Mouse (Mus musculus) testis, adult 2 months (tissue): ENCODE measurements around the gene Sspo. TPM values are rescaled to one million over a fixed set of nuclear protein-coding genes. Genes with fewer than 3 reads are reported as not detected.
A peak's percentile ranks its signal among the peaks of the same experiment; 100 is the strongest.
"Not testable (repeated sequence)": the region's sequence is repeated elsewhere in the genome, so short reads cannot be mapped to it uniquely, and the experiment has no call there.

Source experiments
- H3K27ac ChIP-seq: fragments of 200-500 bp; 2 replicates; pipeline ENCODE4 v1.5.1; 2012; ENCODE audit warnings: low read depth, low read length; ENCODE audit not compliant: control insufficient read depth, insufficient read depth
- H3K27me3 ChIP-seq: fragments of 200-500 bp; 2 replicates; pipeline ENCODE4 v1.6.1; 2012; ENCODE audit warnings: mild to moderate bottlenecking, low read length, moderate library complexity; ENCODE audit not compliant: control insufficient read depth, insufficient read depth
- H3K36me3 ChIP-seq: fragments of 200-500 bp; 2 replicates; pipeline ENCODE4 v1.6.1; 2012; ENCODE audit warnings: mild to moderate bottlenecking, low read length; ENCODE audit not compliant: control insufficient read depth, insufficient read depth
- H3K4me1 ChIP-seq: fragments of 200-500 bp; 2 replicates; pipeline ENCODE4 v1.6.1; 2012; ENCODE audit warnings: low read length; ENCODE audit not compliant: control insufficient read depth, insufficient read depth
- H3K4me3 ChIP-seq: fragments of 200-500 bp; 2 replicates; pipeline ENCODE4 v1.5.1; 2012; ENCODE audit warnings: low read depth, mild to moderate bottlenecking, low read length, moderate library complexity, mixed read lengths; ENCODE audit not compliant: control insufficient read depth
- CTCF ChIP-seq: fragments of 200-500 bp; IDR thresholded peaks from 2 replicates; pipeline ENCODE4 v1.5.1; 2012; ENCODE audit warnings: low read depth, mild to moderate bottlenecking, inconsistent platforms, low read length, moderate library complexity; ENCODE audit not compliant: control insufficient read depth, insufficient read depth, insufficient replicate concordance
- POLR2A ChIP-seq: fragments of 200-500 bp; IDR thresholded peaks from 2 replicates; pipeline ENCODE4 v1.6.1; 2012; ENCODE audit warnings: low read depth, mild to moderate bottlenecking, inconsistent platforms, low read length, moderate library complexity; ENCODE audit not compliant: control insufficient read depth
- polyA plus RNA-seq: library from polyadenylated mRNA; depleted of rRNA; stranded (reverse); fragments of >200 nt; gene quantifications from 2 replicates; pipeline ENCODE4 v1.2.3, GENCODE M21; 2012

Gene Sspo
- polyA plus RNA-seq, 1 experiment = 2.1 TPM

DNA sequence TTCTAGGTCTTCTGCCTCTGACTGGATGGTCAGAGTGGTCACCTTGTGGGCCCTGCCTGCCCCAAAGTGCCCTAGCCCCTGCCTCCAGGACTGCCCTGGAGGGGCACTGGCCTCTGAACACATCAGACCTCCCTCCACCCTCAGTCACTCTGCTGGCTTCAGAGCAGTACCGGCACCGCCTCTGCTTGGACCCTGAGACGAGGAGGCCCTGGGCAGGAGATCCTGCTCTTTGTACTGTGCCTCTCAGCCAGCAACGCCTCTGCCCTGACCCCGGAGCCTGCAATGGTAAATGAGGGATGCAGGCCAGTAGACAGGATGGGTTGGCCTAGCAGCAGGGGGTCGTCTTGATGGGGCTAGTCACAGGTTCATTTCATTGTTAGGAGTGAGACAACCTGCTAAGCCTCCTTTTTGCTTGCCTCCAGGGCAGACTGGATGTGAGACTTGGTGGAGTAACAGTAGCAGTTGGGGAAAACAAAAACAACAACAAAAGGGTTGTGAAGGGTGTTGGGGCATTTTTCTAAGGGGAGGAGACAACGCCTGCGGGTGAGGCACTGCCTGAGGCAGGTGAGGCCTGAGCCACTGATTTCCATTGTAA, 45.2 kb downstream of the Sspo start:
- Histone ChIP-seq H3K4me3 (no peak overlapping the region), H3K27ac (no peak overlapping the region), H3K27me3 (no peaks in the 10 kb centered on the region), H3K4me1 (peaks cover under 1% of the 10 kb centered on the region; the same call in 1 of the 2 replicates), H3K36me3 (no peaks in the 10 kb centered on the region)
- TF ChIP-seq CTCF = no peak
- no peak for TF ChIP-seq POLR2A

DNA sequence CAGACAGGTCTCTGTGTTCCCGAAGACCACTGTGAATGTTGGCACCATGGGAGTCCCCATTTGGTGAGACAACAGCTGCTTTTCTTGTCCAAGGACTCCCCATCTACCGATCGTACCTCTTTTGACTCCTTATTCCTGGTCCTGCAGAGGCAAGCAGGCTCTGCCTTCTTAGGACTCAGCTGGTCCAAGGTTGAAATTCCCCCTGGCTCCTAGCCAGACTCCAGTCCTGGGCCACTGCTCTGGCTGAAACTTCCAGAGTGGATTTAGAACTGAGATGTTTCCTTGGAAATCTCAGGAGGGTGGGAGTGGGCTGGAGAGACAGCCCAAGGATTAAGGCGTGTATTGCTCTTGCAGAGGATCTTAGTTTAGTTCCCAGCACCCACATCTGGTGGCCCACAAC, 49.5 kb downstream of the Sspo start:
- Histone ChIP-seq H3K27me3 (no peaks in the 10 kb centered on the region), H3K4me1 (no peaks in the 10 kb centered on the region; the same call in 1 of the 2 replicates), H3K36me3 (no peaks in the 10 kb centered on the region), H3K27ac (no peak overlapping the region), H3K4me3 (no peak overlapping the region)
- TF ChIP-seq CTCF (no peak), POLR2A (no peak)

DNA sequence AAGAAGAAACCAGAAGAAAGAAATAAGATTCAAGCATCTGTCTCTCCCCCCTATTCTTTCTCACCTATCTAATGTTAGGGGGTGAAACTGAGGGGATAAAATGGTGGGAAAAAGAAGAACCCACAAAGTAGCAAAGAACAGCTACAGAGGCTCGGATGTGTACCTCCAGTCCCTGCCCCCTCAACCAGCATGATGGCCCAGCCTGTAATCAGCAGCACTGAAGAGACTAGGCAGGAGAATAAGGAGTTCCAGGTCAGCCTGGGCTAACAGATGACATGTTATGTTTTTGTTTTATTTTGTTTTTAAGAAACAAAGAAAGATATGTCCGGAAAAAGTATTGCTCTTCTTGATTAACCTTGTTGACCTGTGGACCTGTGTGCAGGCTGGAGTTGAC, 55.8 kb downstream of the Sspo start:
- Histone ChIP-seq H3K4me1 (peaks cover 4% of the 10 kb centered on the region), H3K27me3 (no peaks in the 10 kb centered on the region), H3K4me3 (no peak overlapping the region), H3K36me3 (no peaks in the 10 kb centered on the region), H3K27ac (no peak overlapping the region)
- TF ChIP-seq CTCF (no peak), POLR2A (no peak)

DNA sequence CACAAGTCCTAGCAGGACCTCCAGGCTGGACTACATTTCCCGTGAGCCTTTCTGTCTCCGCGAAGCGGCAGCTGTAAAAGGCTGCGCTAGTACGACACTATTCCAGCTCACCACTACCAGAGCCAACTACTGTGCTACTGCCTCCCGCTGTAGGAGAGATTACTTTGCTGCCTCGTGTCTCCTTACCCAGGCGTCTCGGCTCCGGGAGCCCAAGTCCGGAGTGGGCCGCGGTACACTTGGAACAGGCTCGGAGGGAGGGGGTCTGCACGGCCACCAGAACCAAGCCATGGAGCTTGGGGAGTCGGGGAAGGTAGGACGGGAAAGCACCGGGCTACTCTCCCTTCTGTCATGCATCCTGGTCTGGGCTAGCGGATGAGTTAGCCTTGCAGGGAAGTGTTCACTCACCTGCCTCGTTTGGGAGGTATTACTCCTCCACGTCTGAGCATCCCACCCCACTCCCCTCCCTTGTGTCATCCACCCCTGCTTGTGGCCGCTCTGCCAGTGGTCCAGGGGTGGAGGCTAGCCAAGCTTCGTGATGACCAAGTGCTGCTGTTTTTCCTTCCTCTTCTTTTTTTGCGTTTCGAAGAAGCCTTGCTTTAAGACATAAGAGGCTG, 56.3 kb downstream of the Sspo start:
- H3K27me3 ChIP-seq = no peaks in the 10 kb centered on the region
- H3K4me3 ChIP-seq = peak overlapping the region; percentile 83
- no peak overlapping the region; the same call in 1 of the 2 replicates for H3K27ac ChIP-seq
- TF ChIP-seq CTCF (no peak), POLR2A (0 out of 2 replicates have a peak, but pooled peaks have one; percentile 10)
- peaks cover 4% of the 10 kb centered on the region for H3K4me1 ChIP-seq
- no peaks in the 10 kb centered on the region for H3K36me3 ChIP-seq

DNA sequence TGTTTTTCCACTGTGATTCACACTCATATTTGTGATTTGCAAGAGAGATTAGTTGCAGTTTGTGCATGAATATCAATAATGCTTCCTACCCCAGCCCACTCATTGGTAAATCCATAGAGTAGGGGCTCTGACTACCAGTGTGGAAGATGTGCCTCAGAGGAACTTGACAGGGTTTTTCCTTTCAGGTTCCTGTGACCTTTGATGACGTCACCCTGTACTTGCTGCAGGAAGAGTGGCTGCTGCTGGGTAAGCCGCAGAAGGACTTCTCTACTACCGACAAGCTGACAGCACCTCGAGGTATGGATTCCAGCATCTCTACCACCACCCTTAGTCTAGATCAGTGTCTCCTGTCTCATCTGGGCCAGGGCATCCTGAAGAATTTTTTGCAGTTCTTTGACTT, 60.1 kb downstream of the Sspo start:
- no peaks in the 10 kb centered on the region for H3K36me3 ChIP-seq
- H3K4me1 ChIP-seq = peaks cover 4% of the 10 kb centered on the region
- no peaks in the 10 kb centered on the region for H3K27me3 ChIP-seq
- no peak overlapping the region for H3K4me3 ChIP-seq
- no peak for TF ChIP-seq POLR2A
- no peak for TF ChIP-seq CTCF
- no peak overlapping the region for H3K27ac ChIP-seq

DNA sequence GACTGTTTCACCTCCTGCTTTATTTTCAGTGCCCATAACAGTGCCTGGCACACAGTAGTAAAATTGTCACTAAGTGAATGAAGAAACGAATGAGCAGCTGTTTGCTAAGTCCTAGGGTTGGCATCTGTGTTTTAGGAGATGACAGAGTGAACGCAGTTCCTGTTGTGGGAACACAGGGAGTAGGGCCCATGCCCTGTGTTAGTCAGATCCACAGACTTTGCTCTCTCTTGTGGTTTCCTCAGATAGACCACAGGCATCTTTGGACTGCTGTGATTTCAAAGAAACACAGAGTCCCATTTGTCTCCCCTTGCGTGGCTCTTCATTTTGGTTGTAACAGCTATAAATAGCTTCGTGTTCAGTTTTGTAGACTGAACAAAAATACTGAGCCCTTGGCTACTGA, 62.4 kb downstream of the Sspo start:
- H3K27ac ChIP-seq = no peak overlapping the region
- no peaks in the 10 kb centered on the region for H3K27me3 ChIP-seq
- H3K4me1 ChIP-seq = no peaks in the 10 kb centered on the region
- no peaks in the 10 kb centered on the region for H3K36me3 ChIP-seq
- no peak for TF ChIP-seq CTCF
- TF ChIP-seq POLR2A = no peak
- H3K4me3 ChIP-seq = no peak overlapping the region

DNA sequence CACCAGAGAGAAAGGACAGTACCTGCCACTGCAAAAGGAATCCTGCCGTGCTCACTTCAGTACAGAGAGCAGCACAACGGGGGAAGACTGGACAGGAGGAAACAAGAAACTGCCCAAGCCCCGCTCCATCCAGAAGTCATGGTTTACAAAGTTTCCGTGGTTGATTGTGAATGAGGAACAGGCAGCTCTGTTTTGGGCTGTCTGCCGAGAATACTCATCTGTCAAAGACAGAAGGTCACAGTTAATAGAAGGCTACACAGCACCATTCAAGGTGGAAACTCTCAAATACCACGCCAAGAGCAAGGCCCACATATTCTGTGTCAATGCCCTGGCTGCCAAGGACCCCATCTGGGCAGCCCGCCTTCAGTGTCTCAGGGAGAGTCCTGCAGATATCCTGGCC, 63.8 kb downstream of the Sspo start:
- Histone ChIP-seq H3K4me3 (no peak overlapping the region), H3K27me3 (no peaks in the 10 kb centered on the region), H3K4me1 (no peaks in the 10 kb centered on the region), H3K36me3 (no peaks in the 10 kb centered on the region), H3K27ac (no peak overlapping the region)
- TF ChIP-seq POLR2A = no peak
- TF ChIP-seq CTCF = no peak

DNA sequence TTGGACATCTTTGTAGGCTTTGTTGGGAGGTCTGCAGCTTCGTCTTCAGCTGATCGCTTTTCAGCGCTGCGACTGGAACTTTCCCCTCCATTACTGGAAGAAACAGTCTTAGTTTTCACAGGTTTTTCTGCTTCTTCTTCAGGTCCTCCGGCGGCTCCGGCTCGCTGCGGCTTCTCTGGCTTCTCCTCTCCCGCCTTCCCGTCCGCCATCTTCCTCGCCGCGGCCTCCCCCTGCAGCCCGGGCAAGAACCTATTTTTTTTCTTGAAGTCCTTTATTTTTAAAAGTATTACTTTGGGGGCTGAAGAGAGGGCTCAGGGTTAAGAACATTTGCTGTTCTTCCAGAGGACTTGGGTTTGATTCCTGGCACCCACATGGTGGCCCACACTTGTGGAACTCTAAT, 76.9 kb downstream of the Sspo start:
- not testable (repeated sequence) for H3K27me3 ChIP-seq

More for the DNA sequence above, 76.9 kb downstream of the Sspo start:
- not testable (repeated sequence) for H3K27ac ChIP-seq, H3K4me3 ChIP-seq, H3K36me3 ChIP-seq, H3K4me1 ChIP-seq
